Mouse (Mus musculus) embryonic fibroblast, embryonic 13.5 days (primary cell): ENCODE data around the gene Cacna1e. TPM values are rescaled to one million over a fixed set of nuclear protein-coding genes. Genes with fewer than 3 reads are reported as not detected.

Experiments used
- H3K27ac ChIP-seq: 2 replicates; pipeline ENCODE4 v1.5.1; 2012; ENCODE audit warnings: low read length, control low read depth, inconsistent platforms; ENCODE audit not compliant: insufficient read depth
- H3K4me1 ChIP-seq: 2 replicates; pipeline ENCODE4 v1.6.1; 2011; ENCODE audit warnings: low read length; ENCODE audit not compliant: control insufficient read depth, insufficient read depth
- H3K4me3 ChIP-seq: 2 replicates; pipeline ENCODE4 v1.5.1; 2011; ENCODE audit warnings: mild to moderate bottlenecking, control low read depth, low read length; ENCODE audit not compliant: insufficient read depth
- CTCF ChIP-seq: IDR thresholded peaks from 2 replicates; pipeline ENCODE4 v1.5.1; 2011; ENCODE audit warnings: mild to moderate bottlenecking, control low read depth, low read length, moderate library complexity, borderline replicate concordance; ENCODE audit not compliant: insufficient read depth
- POLR2A ChIP-seq: IDR thresholded peaks from 2 replicates; pipeline ENCODE4 v1.6.1; 2011; ENCODE audit warnings: low read depth, mild to moderate bottlenecking, control low read depth, low read length, moderate library complexity
- polyA plus RNA-seq: library from polyadenylated mRNA; stranded (reverse); fragments of >200 nt; gene quantifications from 2 replicates; pipeline ENCODE4 v1.2.4, GENCODE M21; 2011; ENCODE audit warnings: low read depth; ENCODE audit not compliant: missing spikeins, insufficient read length

Gene Cacna1e
- polyA plus RNA-seq, 1 experiment, result not detected

DNA sequence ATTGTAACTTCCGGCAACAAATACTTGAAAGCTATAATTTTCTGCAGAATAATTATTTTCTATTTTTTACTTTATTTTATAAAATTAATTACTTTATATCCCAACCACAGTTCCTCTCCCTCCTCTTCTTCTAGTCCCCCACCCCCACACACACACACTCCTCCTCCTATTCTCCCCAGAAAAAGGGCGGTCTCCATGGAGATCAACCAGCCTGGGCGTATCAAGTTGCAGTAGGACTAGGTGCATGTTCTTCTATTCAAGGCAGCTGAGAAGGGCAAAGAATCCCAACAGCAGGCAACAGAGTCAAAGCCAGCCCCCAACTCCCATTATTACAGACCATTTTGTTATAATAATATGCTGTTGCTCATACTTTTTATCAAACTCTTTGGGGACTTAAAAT lies 113.8 kb downstream of the Cacna1e start:
- Histone ChIP-seq H3K4me1 (0 out of 2 replicates have a peak, but pooled peaks cover 2% of the 10 kb centered on the region), H3K4me3 (no peak overlapping the region), H3K27ac (no peak overlapping the region)
- TF ChIP-seq CTCF (no peak), POLR2A (no peak)

DNA sequence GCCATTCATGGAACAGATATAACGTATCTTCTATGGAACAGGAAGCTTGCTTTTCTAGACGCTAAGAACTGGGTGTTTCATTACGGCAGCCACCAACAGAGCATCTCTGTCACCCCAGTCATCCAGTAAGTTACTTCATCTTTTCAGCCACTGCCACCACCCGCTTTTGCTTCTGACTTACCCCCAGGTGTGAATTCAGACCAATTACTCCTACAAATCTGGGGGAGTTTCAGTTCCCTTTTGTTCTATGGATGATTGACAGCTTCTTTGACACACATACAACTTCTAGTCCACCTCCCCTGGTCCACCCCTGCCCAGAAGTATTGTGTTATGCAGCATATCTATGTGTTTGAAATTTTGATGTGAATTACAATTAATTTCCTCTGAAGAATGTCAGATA lies 121.2 kb downstream of the Cacna1e start:
- Histone ChIP-seq H3K4me3 (no peak overlapping the region), H3K4me1 (no peaks in the 10 kb centered on the region), H3K27ac (no peak overlapping the region)
- TF ChIP-seq CTCF, result no peak
- no peak for TF ChIP-seq POLR2A

DNA sequence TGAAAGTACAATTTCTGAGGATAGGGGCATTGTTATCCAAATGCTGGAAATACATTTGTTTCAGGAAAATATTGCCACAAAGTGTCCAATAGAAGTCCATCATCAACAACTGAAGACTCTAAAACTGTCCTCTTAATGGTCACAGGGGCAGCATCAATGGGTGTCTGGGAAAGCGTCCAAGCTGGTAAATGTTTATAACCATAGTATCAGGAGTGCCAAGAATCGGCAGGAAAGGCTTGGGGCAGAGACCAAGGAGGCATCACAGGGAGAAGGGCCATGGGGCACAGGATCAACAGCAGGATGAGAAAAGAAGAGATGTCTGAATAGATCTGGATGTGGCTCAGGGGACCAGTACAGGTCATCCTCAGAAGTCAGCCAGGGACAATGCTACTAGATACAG lies 132.2 kb downstream of the Cacna1e start:
- no peak for TF ChIP-seq CTCF
- TF ChIP-seq POLR2A, result no peak
- H3K4me1 ChIP-seq, result no peaks in the 10 kb centered on the region
- H3K27ac ChIP-seq, result no peak overlapping the region
- no peak overlapping the region for H3K4me3 ChIP-seq

DNA sequence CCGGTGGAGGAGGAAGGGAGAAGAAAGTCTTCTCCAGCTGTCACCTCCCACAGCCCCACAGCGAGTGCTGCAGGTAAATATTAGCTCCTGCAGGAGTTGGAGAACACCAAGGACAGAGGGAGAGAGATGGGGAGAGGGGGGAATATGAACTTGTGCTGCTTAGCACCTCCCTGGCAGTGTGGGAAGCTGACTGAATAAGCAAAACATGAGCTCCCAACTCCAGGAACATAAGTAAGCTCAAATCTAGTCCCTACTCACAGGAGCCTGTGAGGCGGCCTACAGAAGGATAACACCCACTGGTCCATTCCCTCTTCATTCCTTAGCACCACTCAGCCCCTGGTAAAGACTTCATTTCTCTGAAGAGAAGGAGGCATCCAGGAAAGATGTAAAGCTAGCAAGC lies 135.8 kb downstream of the Cacna1e start:
- Histone ChIP-seq H3K4me1 (no peaks in the 10 kb centered on the region), H3K4me3 (no peak overlapping the region), H3K27ac (no peak overlapping the region)
- no peak for TF ChIP-seq POLR2A
- TF ChIP-seq CTCF, result no peak

DNA sequence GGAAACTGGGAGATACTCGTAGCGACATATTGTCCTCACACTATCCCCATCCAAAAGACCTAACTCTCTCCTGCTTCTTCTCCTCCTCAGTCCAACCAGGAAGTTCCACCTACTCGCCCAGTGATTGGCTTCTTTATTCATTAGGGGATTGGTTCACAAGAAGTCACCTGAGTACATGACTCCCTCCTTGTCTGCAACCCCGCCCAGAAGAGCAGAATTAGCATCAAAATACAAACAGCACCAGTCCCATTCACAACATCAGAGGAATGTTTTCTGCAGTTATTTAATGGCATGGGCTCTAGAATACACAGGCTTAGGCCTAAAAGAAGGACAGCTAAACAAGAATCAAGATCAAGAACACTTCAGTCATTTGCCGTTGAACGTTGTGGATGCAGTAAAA lies 139.1 kb downstream of the Cacna1e start:
- TF ChIP-seq POLR2A, result no peak
- TF ChIP-seq CTCF, result no peak
- no peaks in the 10 kb centered on the region for H3K4me1 ChIP-seq
- H3K4me3 ChIP-seq, result no peak overlapping the region
- no peak overlapping the region for H3K27ac ChIP-seq

DNA sequence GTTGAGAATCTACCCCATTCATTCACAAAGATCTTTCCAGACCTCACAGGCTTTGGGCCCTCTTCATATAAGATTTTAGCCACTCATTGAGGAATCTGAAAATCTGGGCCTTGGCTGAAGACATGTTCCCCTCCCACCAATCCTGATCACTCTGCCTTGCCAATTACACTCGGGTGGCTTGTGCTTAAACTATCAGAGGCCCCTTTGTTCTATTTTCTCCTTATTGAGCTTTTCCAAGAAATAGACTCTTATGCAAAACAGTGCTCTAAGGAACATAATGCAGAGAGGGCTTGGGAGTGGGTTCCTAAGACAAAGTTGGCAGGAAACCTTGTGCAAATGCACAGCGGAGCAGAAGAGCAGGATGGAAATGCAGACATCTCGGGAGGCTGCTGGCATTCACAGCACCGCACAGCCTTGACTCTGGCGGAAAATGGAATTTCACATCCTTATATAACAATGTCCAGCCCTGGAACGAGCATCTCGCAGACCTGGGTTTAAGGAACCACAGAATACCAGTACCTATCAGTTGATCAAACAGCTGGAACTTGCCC lies 153.8 kb downstream of the Cacna1e start:
- no peak for TF ChIP-seq CTCF
- TF ChIP-seq POLR2A, result no peak
- Histone ChIP-seq H3K27ac (no peak overlapping the region), H3K4me1 (no peaks in the 10 kb centered on the region), H3K4me3 (no peak overlapping the region)

DNA sequence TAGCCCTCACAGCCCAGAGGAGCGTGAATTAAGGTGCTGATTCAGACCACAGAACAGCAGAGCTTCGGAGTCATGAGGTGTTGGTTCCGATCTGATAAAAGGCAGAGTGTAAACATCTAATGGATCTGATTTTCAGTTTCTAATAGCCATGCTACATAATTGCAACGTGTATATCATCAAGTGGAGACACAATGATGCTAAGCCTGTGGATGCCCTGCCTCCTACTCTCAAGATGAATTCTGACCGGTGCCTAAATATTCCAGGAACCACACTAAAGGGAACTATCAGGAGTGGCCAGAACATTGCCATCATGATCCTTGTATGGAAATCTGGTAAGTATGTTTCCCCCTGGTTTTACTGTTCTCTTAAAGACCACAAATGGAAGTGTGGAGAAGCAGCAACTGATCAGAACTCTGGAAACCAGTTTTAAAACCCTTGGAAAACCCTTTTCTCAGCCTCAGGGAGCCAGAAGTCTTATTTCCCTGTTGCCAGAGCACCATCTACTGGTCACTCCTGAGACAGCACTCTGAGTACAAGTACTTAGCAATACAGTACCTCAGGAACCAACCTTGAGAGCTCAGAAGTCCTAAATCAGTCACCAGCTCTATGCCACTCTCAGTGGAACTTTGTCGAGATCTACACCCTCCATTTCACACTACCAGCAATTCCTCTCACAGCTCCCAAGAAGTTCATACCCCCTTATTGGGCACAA lies 154.9 kb downstream of the Cacna1e start:
- Histone ChIP-seq H3K27ac (no peak overlapping the region), H3K4me3 (no peak overlapping the region), H3K4me1 (no peaks in the 10 kb centered on the region)
- TF ChIP-seq CTCF (peak; percentile 17; the same call in 1 of the 2 replicates), POLR2A (no peak)

DNA sequence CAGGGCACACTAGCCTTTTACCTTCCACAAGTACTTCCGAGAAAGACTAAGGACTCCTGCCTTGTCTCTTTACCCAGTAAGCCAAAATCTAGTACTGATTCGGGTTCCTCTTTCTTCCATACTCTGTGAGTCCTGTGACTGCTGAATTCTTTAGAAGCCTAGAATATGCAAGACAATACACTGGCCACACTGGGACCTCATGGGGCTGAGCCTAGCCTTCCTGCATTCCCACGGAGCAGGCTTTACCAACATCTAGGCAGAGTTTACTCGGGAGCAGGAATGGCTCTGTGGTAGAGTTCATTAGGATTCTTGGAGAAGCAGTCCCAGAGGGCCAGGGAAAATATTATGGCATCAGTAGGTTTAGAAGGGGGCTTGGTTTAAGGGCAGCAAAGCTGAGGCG lies 155.6 kb downstream of the Cacna1e start:
- TF ChIP-seq CTCF, result no peak
- TF ChIP-seq POLR2A, result no peak
- Histone ChIP-seq H3K27ac (no peak overlapping the region), H3K4me1 (no peaks in the 10 kb centered on the region), H3K4me3 (no peak overlapping the region)

DNA sequence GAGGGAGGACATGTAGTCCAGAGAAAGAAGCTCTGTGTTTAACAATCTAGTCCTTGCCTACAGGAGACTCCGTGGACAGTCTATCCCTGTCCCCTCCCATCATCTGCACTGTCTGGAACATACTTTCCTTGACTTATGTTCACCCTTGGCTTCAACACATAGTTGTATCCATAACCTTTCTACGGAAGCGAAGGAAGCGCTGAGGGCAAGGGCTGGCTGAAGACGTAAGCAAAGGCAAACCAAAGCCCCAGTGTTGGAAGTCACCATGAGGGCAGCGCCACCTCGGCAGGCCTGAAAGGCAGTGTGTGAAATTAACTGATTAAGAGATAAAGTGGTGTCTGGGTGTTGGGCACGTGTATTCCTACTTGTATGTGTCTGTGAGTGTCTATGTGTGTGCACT lies 156.6 kb downstream of the Cacna1e start:
- no peak for TF ChIP-seq POLR2A
- no peak for TF ChIP-seq CTCF
- Histone ChIP-seq H3K27ac (no peak overlapping the region), H3K4me3 (no peak overlapping the region), H3K4me1 (no peaks in the 10 kb centered on the region)

DNA sequence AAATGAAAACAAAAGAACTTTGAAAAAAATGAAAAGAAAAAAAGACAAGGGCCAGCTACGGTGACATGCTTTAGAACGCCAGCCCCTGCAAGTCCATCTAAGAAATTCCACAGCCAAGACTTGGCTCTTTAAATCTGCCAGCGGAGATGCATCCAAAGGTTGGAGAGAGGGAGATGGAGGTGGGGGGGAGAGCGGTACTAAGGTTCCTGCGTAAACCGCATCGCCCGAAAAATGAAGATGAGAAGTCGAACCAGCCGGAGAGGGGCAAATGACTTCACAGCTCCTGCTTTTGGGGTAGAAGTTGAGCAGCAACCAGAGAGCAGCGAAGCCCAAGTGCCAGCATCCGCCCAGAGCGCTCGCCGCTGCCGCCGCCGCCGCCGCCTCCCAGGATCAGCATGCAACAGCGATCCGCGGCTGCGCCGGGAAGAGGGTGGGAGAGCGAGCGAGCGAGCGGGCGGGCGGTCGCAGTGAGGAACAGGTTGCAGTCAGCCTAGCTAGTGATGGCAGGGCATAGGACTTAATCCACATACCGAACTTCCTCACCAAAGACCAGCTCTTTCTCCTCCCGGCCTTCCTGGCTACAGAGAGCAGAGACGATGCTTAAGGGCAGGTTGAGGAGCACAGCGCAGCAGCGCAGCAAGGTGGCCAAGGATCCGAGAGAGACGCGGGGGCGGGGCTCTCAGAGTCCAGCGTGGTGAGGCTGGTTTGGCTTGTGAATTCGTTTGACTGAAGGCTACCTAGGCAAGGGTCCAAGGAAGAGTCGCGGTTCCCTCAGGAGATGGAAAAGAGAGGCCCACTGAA lies 157.7 kb downstream of the Cacna1e start:
- TF ChIP-seq POLR2A, result no peak
- no peak for TF ChIP-seq CTCF
- H3K27ac ChIP-seq, result no peak overlapping the region
- no peaks in the 10 kb centered on the region for H3K4me1 ChIP-seq
- peak overlapping the region; percentile 32 for H3K4me3 ChIP-seq
